Mouse (Mus musculus): ENCODE data around the gene Gfi1b. TPM values are rescaled to one million over a fixed set of nuclear protein-coding genes. Genes with fewer than 3 reads are reported as not detected.

Gene Gfi1b
- polyA plus RNA-seq, 1 experiment from 2014 or later: 2.5 TPM

DNA sequence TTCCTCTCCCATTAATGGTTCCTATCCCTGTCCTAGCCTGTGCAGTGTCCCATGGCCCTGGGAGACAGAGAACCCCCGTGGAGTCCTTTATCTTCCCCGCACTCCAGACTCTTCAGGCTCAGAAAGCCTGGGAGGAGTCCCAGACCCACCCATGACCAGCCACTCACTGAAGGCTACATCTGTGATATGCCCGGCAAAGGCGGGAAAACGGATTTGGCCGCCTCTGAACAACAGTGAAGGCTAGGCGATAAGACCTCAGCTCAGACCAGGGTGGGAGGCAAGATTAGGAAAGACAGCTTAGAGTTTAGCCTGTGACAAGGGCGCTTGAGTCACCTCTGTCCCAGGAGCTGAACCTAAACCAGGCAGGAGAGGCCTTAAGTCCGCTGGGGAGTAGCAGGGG, 4.9 kb downstream of the Gfi1b start:
- peak; percentile 74 for ATAC-seq
- WGBS: 76% methylated on average over 9 of the region's 9 CpGs

DNA sequence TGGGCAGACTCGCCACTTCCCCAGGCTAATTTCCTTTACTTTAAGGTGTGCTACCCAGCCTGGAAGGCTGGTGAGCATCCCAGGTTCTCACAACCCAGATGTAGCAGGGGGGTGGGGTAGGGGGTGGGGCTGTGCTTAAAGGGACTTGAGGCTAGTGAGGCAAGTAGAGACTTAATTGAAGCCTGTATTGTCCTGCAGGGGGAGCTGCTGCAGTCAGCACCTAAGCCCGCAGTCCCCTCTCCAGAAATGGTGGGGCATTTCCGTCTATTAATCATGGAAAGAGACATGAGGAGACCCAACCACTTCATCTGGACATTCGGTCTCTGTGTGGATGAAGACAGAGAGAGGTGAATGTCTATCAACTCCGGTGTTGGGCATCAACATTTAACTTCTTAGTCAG, 5.4 kb downstream of the Gfi1b start:
- no peaks in the 10 kb centered on the region for H3K36me3 ChIP-seq (ENCODE audit: control insufficient read depth, insufficient read depth, low read length)
- no peak overlapping the region for H3K4me2 ChIP-seq (ENCODE audit: low read depth, low read length)
- H3K9ac ChIP-seq (ENCODE audit: low read depth, low read length): no peak overlapping the region
- H3K9me3 ChIP-seq (ENCODE audit: control insufficient read depth, low read length): no peaks in the 10 kb centered on the region
- peaks cover 8% of the 10 kb centered on the region for H3K27me3 ChIP-seq (replicated peaks; ENCODE audit: control insufficient read depth, insufficient read depth, low read length)
- WGBS: 34% methylated on average over 5 of the region's 5 CpGs
- H3K4me3 ChIP-seq (ENCODE audit: low read length): no peak overlapping the region
- H3K4me1 ChIP-seq (ENCODE audit: control insufficient read depth, insufficient read depth, low read length): no peaks in the 10 kb centered on the region
- no peak for ATAC-seq
- H3K27ac ChIP-seq (ENCODE audit: low read length): no peak overlapping the region

More for the DNA sequence above, 4.9 kb downstream of the Gfi1b start:
- Histone ChIP-seq H3K9ac (ENCODE audit: low read depth, low read length) (no peak overlapping the region), H3K36me3 (ENCODE audit: control insufficient read depth, insufficient read depth, low read length) (no peaks in the 10 kb centered on the region), H3K4me1 (ENCODE audit: control insufficient read depth, insufficient read depth, low read length) (0 out of 2 replicates have a peak, but pooled peaks cover 3% of the 10 kb centered on the region), H3K27me3 (replicated peaks; ENCODE audit: control insufficient read depth, insufficient read depth, low read length) (peaks cover 8% of the 10 kb centered on the region), H3K9me3 (ENCODE audit: control insufficient read depth, low read length) (no peaks in the 10 kb centered on the region), H3K4me2 (ENCODE audit: low read depth, low read length) (no peak overlapping the region), H3K27ac (ENCODE audit: low read length) (no peak overlapping the region), H3K4me3 (ENCODE audit: low read length) (no peak overlapping the region)

DNA sequence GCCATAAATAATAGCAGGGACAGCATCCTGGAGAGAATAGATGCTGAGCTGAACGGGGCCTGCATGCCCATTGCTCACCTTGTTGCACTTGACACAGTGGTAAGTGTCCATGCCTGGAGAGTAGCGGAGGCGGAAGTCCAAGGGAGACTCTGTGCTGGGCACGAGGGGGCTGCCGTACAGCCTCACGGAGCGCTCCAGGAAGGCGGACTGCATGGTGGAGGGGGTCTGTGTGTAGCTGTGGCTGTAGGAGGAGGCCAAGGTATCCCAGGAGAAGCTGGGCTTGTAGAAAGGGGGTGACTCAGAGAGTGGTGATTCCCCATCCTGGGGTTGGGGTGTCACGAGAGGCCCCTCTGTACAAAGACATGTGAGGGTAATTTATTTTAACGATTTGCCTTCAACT, 8.2 kb downstream of the Gfi1b start:
- Histone ChIP-seq H3K36me3 (ENCODE audit: control insufficient read depth, insufficient read depth, low read length) (no peaks in the 10 kb centered on the region), H3K4me3 (ENCODE audit: low read length) (no peak overlapping the region), H3K9ac (ENCODE audit: low read depth, low read length) (no peak overlapping the region), H3K9me3 (ENCODE audit: control insufficient read depth, low read length) (no peaks in the 10 kb centered on the region), H3K4me2 (ENCODE audit: low read depth, low read length) (no peak overlapping the region), H3K27me3 (replicated peaks; ENCODE audit: control insufficient read depth, insufficient read depth, low read length) (no peaks in the 10 kb centered on the region), H3K27ac (ENCODE audit: low read length) (no peak overlapping the region), H3K4me1 (ENCODE audit: control insufficient read depth, insufficient read depth, low read length) (no peaks in the 10 kb centered on the region)
- ATAC-seq: no peak
- 90% methylated on average over 10 of the region's 10 CpGs for WGBS

DNA sequence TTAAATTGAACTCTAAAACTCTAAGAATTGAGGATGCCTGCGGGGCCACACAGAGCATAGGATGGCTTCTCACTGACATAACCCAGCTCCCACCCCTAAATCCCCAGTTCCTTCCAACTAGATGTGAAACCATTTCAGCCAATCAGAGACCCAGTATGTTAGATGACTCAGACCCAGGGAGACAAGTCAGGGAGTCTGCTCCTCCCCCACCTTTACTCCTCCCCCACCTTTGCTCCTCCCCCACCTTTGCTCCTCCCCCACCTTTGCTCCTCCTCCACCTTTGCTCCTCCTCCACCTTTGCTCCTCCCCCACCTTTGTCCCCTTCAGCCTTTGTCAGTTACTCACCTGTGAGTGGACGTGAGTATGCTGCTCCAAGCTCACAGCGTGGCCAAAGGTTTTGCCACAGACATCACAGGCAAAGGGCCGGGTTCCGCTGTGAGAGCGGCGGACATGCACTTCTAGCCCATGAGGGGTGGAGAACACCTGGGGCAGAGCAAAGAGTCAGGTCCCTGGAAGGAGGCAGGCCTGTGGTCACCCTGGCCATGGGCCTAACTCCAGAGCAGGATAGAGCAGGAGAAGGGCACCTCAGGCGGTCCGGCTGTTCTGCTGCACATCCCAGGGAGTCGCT, 9.2 kb downstream of the Gfi1b start:
- H3K36me3 ChIP-seq (ENCODE audit: control insufficient read depth, insufficient read depth, low read length): no peaks in the 10 kb centered on the region
- no peak for ATAC-seq
- 0 out of 2 replicates have a peak overlapping the region, but pooled peaks have one; percentile 8 for H3K9ac ChIP-seq (ENCODE audit: low read depth, low read length)

DNA sequence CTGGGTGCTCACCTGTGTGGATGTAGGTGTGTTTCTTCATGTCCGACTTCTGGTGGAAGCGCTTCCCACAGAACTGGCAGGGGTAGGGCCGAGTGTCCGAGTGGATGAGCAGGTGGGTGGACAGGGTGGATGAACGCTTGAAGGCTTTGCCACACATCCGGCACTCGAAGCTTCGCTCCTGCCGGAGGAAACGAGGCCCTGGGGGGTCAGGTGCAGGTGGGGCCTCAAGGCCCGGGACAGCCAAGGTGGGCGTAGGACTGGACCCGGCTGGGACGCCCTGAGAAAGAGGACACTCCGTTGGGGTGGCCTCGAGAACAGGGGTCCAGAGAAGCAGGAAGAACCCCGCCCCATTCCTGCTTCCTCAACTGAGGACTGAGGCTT, 10.4 kb downstream of the Gfi1b start:
- Histone ChIP-seq H3K36me3 (ENCODE audit: control insufficient read depth, insufficient read depth, low read length) (no peaks in the 10 kb centered on the region), H3K9ac (ENCODE audit: low read depth, low read length) (no peak overlapping the region), H3K27ac (ENCODE audit: low read length) (no peak overlapping the region), H3K4me1 (ENCODE audit: control insufficient read depth, insufficient read depth, low read length) (peaks cover 2% of the 10 kb centered on the region; the same call in 1 of the 2 replicates), H3K4me3 (ENCODE audit: low read length) (no peak overlapping the region), H3K27me3 (replicated peaks; ENCODE audit: control insufficient read depth, insufficient read depth, low read length) (no peaks in the 10 kb centered on the region), H3K4me2 (ENCODE audit: low read depth, low read length) (no peak overlapping the region), H3K9me3 (ENCODE audit: control insufficient read depth, low read length) (no peaks in the 10 kb centered on the region)
- 86% methylated on average over 17 of the region's 17 CpGs for WGBS
- no peak for ATAC-seq

More for the DNA sequence above, 9.2 kb downstream of the Gfi1b start:
- no peak overlapping the region for H3K27ac ChIP-seq (ENCODE audit: low read length)
- no peaks in the 10 kb centered on the region for H3K27me3 ChIP-seq (replicated peaks; ENCODE audit: control insufficient read depth, insufficient read depth, low read length)
- 75% methylated on average over 10 of the region's 10 CpGs for WGBS
- H3K9me3 ChIP-seq (ENCODE audit: control insufficient read depth, low read length): no peaks in the 10 kb centered on the region
- H3K4me2 ChIP-seq (ENCODE audit: low read depth, low read length): no peak overlapping the region
- H3K4me3 ChIP-seq (ENCODE audit: low read length): no peak overlapping the region
- H3K4me1 ChIP-seq (ENCODE audit: control insufficient read depth, insufficient read depth, low read length): no peaks in the 10 kb centered on the region; the same call in 1 of the 2 replicates

DNA sequence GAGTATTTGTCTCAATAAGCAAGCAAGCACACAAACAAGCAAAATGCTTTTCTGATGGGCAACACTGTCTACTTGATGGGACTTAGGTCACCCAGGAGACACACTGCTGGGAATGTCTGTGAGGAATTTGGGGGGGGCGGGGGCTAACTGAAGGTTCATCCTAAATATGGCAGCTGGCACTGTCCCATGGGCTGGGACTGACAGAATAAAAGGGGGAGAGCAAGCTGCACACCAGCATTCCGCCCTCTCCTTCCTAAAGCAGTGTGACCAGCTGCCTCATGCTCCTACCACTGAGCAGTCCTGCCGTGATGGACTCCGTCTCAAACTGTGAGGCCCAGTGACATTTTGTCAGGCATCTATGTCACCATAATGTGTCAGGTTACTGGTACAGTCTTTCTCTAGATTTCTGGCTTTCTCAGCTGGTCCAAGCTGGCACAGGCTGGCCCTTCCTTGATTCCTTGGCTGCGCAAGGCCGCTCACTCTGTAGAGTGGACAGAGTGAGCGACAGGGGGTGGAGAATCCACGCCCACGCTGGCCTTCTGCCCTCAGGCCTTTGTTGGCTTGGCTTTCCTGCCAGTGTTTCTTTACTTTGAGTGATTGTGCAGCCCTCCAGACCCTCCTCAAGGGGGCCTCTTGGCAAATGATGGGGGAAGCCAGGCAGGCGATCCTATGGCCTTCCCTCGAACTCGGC, 10.9 kb downstream of the Gfi1b start:
- Histone ChIP-seq H3K27me3 (replicated peaks; ENCODE audit: control insufficient read depth, insufficient read depth, low read length) (no peaks in the 10 kb centered on the region), H3K27ac (ENCODE audit: low read length) (no peak overlapping the region), H3K9me3 (ENCODE audit: control insufficient read depth, low read length) (no peaks in the 10 kb centered on the region), H3K36me3 (ENCODE audit: control insufficient read depth, insufficient read depth, low read length) (no peaks in the 10 kb centered on the region), H3K4me2 (ENCODE audit: low read depth, low read length) (no peak overlapping the region), H3K9ac (ENCODE audit: low read depth, low read length) (no peak overlapping the region), H3K4me1 (ENCODE audit: control insufficient read depth, insufficient read depth, low read length) (peaks cover 2% of the 10 kb centered on the region; the same call in 1 of the 2 replicates), H3K4me3 (ENCODE audit: low read length) (no peak overlapping the region)
- ATAC-seq: no peak
- WGBS: 82% methylated on average over 12 of the region's 12 CpGs

DNA sequence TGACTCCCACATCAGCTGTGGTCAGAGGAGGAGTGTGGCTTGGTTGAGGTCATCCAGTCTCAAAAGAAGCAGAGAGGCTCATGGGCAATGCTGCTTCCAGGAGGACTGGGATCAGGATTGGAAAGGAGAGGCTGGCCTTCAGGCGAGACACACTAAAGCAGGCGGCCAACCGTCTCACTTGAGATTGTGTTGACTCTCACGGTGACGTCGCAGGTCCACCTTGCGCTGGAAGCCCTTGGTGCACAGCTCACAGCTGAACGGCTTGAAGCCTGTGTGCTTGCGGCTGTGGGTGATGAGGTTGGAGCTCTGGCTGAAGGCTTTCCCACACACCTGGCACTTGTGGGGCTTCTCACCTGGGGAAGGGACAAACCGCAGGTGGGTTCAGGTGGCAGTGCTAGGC, 11.9 kb downstream of the Gfi1b start:
- H3K4me3 ChIP-seq (ENCODE audit: low read length): no peak overlapping the region
- H3K27ac ChIP-seq (ENCODE audit: low read length): no peak overlapping the region
- no peak for ATAC-seq
- H3K9ac ChIP-seq (ENCODE audit: low read depth, low read length): no peak overlapping the region
- WGBS: 78% methylated on average over 10 of the region's 10 CpGs
- no peaks in the 10 kb centered on the region for H3K36me3 ChIP-seq (ENCODE audit: control insufficient read depth, insufficient read depth, low read length)
- H3K4me2 ChIP-seq (ENCODE audit: low read depth, low read length): no peak overlapping the region
- H3K4me1 ChIP-seq (ENCODE audit: control insufficient read depth, insufficient read depth, low read length): peaks cover 2% of the 10 kb centered on the region; the same call in 1 of the 2 replicates
- no peaks in the 10 kb centered on the region for H3K9me3 ChIP-seq (ENCODE audit: control insufficient read depth, low read length)
- H3K27me3 ChIP-seq (replicated peaks; ENCODE audit: control insufficient read depth, insufficient read depth, low read length): no peaks in the 10 kb centered on the region

DNA sequence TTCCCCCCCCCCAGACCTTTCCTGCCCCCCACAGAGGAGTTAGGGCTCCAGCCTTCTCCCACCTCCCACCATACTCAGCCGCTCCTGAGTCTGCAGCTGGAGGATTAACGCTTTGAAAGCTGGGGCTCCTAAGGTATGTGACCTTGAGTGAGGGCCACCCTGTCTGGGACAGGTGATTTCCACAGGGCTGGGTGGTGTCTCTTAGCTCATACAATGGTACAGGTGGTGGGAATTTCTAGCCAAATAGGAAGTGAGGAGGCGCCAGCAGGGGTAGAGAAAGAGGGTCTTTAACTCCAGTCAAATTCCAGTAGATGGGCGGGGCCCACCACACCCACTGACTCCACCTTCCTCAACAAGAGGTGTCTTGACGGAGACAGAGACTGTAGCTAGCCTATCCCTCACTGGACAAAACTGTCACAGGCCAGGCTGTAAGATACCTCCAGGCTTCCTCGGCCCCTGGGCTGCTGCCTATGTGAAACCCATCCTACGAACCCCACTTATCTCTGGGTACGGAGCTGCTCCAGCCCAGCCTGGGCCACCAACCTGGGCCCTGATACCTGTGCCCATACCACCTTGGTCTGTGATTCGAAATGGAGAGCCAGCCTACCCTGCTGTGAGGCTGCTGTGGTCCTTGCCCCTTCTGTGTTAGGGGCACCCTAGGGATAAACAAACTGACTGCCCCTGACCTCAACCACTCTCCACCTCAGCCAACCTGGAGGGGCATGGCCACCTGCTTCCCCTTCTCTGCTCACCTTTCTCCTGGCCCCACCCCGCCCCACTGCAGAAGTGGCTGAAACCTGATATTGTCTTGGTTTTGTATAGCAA, 14.2 kb downstream of the Gfi1b start:
- peak; percentile 33; the same call in 1 of the 2 replicates for ATAC-seq
- no peak overlapping the region for H3K9ac ChIP-seq (ENCODE audit: low read depth, low read length)
- H3K36me3 ChIP-seq (ENCODE audit: control insufficient read depth, insufficient read depth, low read length): no peaks in the 10 kb centered on the region
- no peaks in the 10 kb centered on the region for H3K9me3 ChIP-seq (ENCODE audit: control insufficient read depth, low read length)
- H3K27me3 ChIP-seq (replicated peaks; ENCODE audit: control insufficient read depth, insufficient read depth, low read length): no peaks in the 10 kb centered on the region
- H3K4me3 ChIP-seq (ENCODE audit: low read length): no peak overlapping the region
- no peak overlapping the region for H3K27ac ChIP-seq (ENCODE audit: low read length)
- peaks cover 2% of the 10 kb centered on the region; the same call in 1 of the 2 replicates for H3K4me1 ChIP-seq (ENCODE audit: control insufficient read depth, insufficient read depth, low read length)
- whole genome bisulfite sequencing: 43% methylated on average over 10 of the region's 10 CpGs
- H3K4me2 ChIP-seq (ENCODE audit: low read depth, low read length): no peak overlapping the region

DNA sequence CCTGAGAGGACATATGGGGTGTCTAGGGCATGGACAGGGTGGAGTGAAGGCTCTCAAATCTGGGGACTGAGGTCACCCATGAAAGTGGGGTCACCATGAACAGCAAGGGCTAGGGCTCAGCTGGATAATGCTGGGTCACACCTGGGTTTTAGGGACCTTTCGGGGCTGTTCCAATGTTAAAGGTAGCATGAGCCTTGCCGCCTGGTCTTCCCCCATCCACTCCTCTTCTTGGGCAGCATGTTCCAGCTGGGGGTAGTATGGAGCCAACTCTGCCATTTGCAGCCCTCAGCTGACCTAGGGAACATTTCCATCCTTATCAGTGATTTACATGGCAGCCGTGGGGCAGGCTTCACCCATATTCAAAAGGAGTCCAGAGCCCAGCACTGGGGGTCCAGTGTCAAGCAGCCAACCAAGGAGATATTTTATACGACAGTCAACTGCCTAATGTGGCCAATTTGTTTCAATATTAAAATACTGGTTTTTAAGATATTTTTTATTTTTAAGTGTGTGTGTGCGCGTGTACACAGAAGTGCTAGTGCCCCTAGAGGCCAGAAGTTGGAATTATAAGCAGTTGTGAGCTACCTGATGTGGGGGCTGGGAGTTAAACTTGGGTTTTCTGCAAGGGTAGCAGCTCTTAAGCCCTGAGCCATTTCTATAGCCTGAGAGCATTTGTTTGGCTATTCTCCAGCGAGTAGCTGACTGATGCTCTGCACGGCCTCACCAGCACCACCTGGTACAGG, 15.0 kb downstream of the Gfi1b start:
- Histone ChIP-seq H3K27ac (ENCODE audit: low read length) (no peak overlapping the region), H3K36me3 (ENCODE audit: control insufficient read depth, insufficient read depth, low read length) (no peaks in the 10 kb centered on the region), H3K27me3 (replicated peaks; ENCODE audit: control insufficient read depth, insufficient read depth, low read length) (no peaks in the 10 kb centered on the region), H3K4me1 (ENCODE audit: control insufficient read depth, insufficient read depth, low read length) (peaks cover 2% of the 10 kb centered on the region; the same call in 1 of the 2 replicates), H3K4me2 (ENCODE audit: low read depth, low read length) (no peak overlapping the region), H3K4me3 (ENCODE audit: low read length) (no peak overlapping the region), H3K9me3 (ENCODE audit: control insufficient read depth, low read length) (no peaks in the 10 kb centered on the region), H3K9ac (ENCODE audit: low read depth, low read length) (no peak overlapping the region)
- 65% methylated on average over 8 of the region's 8 CpGs for WGBS
- ATAC-seq: no peak

Data from intestine, embryonic 16.5 days (tissue).